Mouse (Mus musculus) CD4-positive, CD25-positive, alpha-beta regulatory T cell, adult 4 months (primary cell): ENCODE measurements around the gene Inf2. TPM values are rescaled to one million over a fixed set of nuclear protein-coding genes. Genes with fewer than 3 reads are reported as not detected.

ENCODE experiments used
- ATAC-seq: one replicate; pipeline ENCODE4 v1.8.0; 2017
- polyA plus RNA-seq, 2 experiments: library from polyadenylated mRNA; unstranded; fragments of 100-300 nt; shearing (Covaris generic); gene quantifications; one replicate each; pipeline ENCODE4 v1.2.1; 2017

Inf2 gene
- polyA plus RNA-seq, 2 experiments from 2014 or later, result 9.1 to 12.2 TPM

DNA sequence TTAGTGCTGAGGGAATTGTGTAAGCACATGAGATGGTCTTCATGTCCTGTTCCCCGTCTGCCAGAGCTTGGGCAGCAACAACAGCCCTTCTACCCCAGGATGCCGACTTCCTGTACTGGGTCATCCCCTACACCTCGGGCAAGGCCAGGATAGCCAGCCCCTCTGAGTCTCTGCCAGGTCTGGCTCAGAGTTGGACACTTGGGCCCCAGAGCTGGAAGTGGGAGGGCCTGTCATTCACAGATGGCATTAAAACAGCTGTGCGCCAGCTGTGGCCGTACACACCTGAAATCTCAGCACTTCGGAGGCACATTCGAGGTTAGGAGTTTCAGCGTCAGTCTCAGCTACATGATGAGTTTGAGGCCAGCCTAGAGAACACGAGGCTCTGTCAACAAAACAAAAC, 7.9 kb downstream of the Inf2 start:
- ATAC-seq, result no peak

DNA sequence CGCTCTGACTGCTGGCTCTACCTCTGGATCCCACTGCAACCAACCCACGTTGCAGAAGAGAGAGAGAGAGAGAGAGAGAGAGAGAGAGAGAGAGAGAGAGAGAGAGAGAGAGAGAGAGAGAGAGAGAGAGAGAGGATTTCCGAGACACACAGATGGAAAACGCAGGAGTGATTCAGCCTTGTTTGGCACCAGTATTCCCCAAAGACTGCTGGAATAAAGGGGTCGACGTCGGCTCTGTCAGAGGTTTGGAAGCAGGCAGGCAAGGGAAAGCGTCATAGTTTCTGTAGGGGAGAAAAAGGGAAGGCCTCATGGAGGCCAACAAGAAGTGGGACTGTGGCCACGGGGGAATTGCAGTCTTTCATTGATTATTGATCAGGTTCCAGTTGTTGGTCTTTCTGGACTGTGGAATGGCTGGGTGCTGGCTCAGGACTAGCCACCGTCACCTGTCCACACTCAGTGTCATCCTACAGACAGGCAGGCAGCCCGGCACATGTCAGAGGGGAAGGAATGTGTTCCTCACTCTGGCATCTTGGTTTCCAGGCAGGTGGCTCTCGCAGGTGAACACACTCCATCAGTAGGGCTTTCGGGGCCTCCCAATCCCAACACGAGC, 8.4 kb downstream of the Inf2 start:
- ATAC-seq, result no peak

DNA sequence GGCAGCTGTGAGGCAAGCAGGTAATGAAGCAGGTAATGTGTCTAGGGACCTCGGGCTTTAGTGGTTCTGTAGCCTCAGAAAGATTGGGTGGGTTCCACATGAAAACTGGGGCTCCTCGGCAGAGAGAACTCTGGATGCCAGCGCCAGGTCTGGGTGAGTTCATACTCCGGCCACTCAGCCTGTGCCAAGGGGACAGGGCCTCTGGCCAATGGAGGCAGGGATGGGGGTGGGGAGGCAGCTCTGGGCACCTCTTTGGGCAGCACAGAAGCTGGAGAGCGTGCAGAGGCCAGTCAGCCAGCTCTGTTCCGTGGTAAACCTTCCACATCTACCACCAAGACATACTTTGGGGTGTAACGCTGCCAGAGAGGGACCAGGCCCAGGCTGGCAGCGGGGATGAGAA, 9.0 kb downstream of the Inf2 start:
- no peak for ATAC-seq

DNA sequence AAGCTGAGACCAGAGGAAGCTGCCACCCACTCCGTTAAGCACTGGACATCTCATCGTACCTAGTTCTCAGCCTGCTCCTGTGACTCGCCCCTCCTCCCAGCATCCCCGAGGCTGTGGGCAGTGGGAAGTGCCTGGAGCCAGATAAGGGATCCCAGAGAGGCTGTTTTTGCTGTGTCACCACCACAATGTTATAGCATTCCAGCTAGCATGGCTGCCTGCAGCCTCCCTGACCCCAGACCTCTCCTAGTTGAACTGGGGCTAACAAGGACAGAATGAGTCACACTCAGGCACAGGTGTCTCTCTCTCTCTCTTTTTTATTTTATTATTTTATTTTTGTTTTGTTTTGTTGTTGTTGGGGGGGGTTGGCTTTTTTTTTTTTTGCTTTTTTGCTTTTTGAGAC, 10.6 kb downstream of the Inf2 start:
- ATAC-seq, result no peak

DNA sequence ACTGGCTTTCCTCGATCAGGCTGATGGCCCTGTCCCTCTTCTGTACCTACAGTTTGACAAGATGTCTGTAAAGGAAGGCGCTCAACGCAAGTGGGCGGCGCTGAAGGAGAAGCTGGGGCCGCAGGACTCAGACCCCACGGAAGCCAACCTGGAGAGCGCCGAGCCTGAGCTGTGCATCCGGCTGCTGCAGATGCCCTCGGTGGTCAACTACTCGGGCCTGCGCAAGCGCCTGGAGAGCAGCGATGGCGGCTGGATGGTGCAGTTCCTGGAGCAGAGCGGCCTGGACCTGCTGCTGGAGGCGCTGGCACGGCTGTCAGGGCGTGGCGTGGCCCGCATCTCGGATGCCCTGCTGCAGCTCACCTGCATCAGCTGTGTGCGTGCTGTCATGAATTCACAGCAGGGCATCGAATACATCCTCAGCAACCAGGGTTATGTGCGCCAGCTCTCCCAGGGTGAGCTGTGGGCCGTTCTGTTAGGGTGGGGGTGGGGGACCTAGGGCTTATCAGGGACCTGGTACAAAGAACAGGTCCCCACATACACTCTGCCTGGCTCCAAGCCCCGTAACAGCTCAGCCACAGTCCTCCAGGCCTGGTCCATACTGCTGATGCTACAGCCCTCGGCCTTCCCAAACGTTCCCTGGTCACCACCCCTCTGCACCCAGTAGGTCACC, 11.5 kb downstream of the Inf2 start:
- ATAC-seq, result no peak

DNA sequence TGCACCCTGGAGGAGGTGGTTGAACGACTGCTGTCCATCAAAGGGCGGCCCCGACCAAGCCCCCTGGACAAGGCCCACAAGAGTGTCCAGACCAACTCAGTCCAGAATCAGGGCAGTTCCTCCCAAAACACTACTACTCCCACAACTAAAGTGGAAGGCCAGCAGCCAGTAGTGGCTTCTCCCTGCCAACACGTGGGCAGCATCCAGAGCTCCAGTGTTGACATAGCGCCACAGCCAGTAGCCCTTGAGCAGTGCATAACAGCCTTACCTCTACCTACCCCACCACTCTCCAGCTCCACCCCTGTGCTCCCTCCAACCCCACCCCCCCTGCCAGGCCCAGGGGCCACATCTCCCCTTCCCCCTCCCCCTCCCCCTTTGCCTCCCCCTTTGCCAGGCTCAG, 15.4 kb downstream of the Inf2 start:
- no peak for ATAC-seq

DNA sequence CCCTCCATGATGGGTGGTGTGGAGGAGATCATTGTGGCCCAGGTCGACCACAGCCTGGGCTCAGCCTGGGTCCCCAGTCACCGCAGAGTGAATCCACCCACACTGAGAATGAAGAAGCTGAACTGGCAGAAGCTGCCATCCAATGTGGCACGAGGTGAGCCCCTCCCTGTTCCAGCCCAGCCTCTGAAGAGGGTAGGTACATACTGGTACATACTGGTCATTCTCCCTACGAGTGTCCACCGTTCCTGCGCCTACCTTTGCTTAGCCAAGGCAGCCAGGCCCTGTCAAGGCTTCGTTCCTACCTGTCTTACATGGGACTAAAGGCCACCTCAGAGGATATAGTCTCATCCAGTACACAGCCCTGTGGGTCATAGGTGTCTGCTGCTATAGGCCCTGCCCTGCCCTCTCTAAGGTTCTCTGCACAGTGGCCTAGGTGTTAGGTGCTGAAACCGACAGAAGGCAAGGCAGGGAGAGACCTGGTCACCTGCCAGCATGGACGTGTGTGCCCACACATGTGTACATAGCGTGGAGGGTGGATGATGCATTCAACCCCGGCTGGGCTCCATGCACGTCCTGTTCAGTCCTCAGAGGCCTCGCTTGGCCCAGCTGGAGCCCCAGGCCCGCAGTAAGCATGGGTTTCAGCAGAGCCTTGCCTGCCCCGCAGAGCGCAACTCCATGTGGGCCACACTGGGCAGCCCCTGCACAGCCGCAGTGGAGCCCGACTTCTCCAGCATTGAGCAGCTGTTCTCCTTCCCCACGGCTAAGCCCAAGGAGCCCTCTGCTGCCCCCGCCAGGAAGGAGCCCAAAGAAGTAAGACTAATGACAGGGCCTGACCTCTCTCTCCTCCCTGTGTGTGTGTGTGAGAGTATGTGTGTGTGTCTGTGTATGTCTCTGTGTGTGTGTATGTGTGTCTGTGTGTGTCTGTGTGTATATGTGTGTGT, 16.4 kb downstream of the Inf2 start:
- no peak for ATAC-seq

DNA sequence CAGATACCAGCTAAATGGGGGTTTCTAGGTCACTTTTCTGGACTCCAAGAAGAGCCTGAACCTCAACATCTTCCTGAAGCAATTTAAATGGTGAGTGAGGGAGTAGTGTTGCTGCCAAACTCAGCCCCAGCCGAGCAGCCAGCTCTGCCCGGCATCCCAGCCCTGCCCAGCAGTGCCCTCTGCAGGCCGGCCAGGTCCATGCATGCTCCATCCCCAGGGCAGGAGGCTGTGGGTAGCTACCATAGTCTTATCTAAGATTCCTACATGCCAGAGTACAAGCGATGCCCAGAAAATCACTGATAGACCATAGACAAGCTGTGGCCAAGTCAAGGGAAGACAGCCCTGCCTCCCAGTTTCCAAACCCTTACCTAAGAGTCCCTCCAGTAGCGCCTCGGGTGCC, 17.2 kb downstream of the Inf2 start:
- ATAC-seq, result peak; percentile 89

DNA sequence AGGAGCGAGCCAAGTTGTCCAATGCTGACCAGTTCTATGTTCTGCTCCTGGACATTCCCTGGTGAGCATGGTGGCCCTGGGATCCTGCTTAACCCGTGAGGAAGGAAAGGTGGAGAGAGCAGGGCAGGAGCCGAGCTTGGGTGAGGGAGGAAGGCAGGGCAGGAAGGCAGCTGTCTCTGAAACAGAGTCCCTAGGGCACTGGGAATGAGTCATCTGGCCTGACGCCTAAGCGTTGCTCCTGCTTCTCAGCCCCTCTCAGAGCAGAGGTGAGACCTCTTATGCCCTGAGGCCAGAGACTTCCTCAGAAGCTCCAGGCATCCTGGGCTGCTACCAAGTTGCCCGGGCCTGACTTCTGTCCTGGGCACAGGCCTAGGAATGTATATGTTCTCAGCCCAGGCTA, 18.4 kb downstream of the Inf2 start:
- ATAC-seq, result no peak

DNA sequence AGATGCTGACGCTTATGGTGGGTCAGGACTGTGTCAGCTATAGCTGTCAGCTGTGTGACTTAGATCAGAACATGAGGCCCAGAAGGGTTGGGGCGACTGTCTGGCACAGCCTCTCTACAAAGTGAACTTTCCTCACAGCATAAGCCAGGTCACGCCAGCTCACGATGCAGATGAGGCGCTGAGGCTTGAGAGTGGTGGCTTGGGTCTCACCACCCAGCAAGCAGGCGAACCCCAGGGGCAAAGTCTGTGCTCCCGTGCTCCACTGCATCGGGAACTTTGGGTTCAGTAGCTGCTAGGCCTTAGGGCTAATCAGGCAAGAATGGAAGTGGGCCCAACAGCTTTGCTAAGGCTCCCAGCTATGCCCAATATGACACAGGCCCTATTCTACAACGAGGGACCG, 20.4 kb downstream of the Inf2 start:
- ATAC-seq, result no peak

DNA sequence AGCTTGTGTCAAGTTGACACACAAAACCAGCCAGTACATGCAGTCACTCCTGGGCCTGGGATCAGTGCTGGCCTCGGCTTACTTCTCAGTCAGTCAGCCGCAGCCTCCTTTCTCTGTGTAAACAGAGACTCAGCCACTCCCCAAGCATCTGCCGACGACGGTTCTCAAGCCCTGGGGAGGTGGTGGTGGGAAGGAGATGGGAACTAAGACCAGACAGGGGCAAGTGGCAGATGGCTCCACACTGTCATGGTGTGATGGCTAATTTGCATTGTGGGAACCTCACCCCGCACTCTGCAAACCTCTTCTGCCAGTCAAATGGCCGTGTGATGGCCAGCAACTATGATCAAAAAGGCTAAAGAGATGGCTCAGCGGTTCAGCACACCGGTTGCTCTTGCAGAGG, 28.1 kb downstream of the Inf2 start:
- no peak for ATAC-seq

DNA sequence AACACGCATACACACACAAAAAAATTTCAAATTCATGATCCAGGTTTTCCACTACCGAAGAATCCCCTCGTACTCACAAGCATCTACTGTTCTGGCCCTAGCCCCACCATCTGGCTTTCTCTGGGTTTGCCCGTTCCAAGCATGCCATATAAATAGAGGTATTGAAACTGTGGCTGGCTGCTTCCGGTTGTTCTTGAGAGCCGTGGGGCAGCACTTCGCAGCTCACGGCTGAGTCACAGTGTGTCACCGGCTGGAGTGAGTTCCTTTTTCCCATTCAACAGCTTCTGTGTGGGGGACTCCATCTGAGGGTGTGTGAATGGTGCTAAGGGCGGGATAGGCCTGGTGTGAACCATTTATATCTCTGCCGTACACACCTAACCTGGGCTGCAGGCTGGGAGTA, 28.6 kb downstream of the Inf2 start:
- peak; percentile 44 for ATAC-seq

DNA sequence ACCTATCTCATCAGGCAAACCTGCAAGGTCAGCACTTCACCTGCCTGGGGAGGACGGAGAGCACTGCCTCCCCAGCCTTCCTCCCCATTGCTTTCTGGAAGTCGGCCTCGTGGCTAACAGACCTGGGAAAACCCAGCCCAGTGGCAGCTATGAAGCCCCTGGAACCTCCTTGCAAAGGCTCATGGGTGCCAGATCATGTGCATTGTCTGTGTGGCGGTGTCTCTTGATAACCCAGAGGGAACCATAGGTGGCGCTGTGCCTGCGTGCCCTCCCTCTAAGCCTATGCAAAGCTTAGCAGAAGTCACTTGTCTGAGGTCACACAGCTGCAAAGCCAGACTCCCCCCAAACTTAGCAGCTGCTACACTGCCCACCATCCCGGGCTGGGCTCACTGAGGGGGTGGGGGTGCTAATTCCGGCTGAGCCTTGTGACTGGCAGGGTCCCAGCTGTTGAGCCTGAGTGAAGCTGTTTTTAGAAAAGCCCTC, 29.4 kb downstream of the Inf2 start:
- ATAC-seq, result peak; percentile 61

DNA sequence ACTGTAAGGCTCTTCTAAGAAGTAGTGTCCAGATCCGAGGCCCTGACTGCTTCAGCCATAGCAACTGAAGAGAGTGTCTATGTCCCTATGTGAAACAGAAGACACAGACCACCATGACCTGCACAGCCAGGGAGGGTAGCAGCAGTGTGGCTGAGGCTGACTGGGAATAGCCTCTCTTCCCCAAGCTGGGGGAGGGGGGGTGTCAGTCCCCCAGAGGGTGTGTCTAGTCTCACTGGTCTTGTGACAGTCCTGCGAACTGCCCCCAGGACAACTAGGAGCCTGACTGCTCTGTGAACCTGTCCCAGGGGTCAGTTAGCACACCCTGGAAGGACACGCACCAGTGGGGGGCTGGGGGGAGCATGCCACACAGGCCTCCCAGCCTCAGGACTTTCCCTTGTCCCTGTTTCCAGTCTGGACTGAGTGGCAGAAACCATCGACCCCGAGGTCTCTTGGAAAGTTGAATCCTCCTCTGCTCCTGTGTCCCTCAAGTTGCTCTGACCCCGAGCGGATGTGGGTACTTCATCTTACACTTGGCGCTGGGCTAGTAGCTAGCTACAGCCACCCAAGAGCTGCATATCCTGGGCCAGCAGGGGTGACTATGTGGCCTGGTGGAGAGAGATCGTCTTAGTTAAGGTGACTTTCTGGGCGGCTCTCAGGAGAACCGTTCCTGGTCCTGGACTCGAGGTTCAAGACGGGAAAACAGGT, 30.5 kb downstream of the Inf2 start:
- peak; percentile 63 for ATAC-seq

DNA sequence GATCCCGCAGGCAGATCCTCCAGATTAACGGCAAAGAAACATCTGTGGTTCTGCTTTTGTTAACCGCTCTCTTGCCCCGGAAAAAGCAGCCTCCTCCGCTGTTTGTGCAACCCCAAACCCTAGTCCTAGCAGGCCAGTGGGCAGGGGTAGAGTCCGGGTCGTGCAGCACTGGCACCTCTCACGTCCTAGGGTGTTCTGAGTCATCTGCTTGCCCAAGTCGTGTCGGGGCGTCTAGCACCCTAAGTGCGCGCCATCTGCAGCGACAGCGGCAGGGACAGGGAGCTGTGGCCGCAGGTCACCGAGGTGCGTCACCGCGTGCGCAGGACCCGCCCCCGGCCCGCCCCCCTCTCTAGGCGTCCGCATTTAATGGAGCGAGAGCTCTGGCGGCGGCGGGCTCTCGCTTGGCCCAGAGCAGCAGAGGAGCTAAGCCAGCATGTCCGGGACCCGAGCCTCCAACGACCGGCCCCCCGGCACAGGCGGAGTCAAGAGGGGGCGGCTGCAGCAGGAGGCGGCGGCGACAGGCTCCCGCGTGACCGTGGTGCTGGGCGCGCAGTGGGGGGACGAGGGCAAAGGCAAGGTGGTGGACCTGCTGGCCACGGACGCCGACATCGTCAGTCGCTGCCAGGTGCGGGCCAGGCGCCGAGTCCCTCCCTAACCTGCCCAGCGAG, 31.2 kb downstream of the Inf2 start, which contains the start of gene Adssl1:
Gene Adssl1, plus strand, starts transcription at position 360 of the 668 bp plus-strand sequence.
- peak; percentile 36 for ATAC-seq

DNA sequence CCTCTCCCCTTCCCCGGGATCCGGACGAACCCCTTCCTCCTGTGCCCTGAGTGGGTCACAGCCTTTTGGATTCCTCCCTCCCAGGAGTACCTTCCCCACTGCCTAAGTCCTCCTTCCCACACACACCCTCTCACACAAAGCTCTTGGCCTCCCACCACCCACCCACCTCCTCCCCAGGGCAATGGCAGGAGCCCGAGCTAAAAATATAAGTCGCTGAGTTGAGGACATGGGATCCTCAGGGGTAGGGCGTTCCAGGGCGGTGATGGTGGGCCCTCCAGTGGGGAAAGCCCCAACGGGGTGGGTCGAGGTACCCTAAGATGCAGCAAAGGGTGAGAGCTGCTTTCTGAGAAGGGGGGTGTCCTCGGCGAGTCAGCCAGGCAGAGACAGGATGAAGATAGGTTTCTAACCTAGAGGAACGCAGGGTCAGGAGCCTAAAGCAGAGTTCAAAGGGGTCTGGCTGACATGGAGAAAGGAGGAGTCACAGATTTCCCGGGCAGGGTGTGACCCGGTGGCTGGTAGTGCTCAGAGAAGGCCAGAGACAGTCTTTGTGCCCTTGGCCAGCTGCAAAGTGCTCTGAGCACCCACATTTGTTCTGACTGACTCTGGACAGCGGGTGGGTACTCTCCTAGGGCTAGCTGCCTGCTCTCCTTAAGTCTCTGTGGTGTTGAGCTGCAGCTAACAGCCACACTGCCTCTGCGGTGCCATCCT, 31.9 kb downstream of the Inf2 start:
- peak; percentile 12 for ATAC-seq

DNA sequence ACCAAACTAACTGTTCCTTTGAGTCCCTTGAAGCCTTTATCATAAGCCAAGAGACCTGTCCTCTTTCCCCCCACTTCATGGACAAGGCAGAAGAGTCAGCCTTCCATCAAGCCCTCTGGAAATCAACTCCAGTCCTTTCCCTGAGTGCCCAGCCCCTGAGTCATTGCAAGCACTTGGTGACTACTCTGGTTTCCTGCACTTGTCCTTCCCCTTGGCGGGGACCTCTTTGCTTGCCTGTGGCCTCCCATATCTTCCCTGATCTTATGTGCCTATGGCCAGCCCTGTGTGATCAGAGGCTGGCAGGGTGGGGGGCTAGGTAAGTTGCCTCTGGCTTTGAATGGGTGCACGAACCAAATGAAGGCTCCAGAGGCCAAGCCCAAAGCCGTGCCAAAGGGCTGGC, 33.3 kb downstream of the Inf2 start:
- no peak for ATAC-seq

DNA sequence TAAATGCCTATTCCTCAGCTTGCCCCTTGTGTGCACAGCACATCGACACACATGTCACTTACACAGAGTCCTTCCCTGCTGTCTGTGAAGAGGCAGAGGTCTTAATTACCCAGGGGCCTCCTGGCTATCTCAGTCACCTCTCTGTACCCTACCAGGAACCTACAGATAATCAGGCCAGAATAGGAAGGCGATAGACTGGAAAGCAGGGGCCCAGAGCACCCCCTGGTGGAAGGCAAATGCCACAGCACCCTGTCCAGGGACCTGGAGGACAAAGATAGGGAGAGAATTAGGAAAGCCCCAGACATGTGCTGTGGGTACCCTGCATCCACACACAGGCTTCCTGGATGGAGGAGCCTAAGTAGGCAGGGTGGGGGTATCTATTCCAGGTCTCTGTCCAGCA, 35.2 kb downstream of the Inf2 start:
- ATAC-seq, result peak; percentile 43

DNA sequence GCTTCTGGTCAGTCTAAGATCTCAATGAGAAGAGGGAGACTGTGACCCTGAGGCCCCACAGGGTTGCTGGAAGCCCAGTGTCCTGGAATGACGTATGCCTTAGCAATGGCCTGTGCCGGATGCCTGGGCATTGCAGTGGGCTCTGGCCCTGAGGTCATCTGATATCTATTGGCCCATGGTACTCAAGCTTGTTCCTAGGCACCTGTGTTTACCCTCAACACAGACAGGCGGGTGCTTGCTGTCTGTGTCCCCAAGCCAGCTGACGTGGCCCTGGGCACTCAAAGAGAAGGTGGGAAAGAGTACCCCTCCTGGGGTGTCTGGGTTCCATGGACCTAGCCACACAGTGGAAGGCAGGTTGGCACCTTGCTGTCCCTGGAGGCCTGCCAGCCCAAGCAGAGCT, 37.1 kb downstream of the Inf2 start:
- no peak for ATAC-seq

DNA sequence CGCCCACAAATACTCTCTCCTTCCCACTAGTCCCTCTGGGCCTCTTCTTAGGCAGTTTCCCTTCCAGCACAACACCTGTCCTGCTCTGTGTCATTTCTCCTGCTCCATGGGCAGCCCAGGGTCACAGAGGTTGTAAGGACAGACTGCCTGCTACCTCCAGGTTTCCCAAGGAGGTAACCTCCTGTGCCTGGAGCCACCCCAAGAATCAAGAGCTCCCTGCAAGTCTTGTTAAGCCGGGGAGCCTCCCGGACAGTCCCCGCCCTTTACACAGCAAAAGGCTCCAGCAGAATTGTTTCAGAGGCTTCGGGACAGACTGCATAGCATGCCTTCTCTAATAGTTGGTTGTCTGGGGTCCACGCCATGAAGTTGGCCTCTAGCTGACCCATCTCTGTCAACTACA, 37.9 kb downstream of the Inf2 start:
- ATAC-seq, result no peak

DNA sequence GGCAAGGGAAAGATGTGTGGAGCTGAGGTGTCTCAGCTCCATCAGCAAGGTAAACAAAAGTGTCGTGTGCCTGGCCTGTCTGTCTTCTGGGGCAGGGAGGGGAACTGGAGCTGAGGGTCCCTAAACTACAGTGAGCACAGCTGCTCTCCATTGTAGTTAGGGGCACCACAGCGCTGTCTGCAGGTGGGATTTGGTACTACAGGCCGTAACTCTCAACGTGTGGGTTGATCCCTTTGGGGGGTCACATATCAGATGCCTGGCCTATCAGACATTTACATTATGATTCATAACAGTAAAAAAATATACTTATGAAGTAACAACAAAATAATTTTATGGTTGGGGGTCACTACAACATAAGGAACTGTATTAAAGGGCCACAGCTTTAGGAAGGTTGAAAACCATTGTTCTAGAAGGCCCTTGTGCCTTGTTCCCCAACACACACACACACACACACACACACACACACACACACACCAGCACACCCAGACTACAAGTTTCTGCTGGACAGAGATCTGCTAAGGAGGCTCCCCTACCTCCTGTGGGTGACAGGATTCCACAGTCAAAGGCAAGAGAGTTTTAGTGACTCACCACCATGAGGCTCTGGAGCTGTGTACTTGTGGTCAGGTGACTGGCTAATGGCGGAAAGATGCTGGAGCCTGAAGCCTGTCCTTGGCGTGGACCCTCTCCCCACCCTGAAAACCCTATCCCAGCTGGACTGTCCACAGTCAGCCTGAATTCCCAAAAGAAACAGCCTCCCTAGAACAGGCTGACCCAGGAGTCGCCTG, 38.7 kb downstream of the Inf2 start:
- no peak for ATAC-seq
